Mouse (Mus musculus): ENCODE measurements around the gene B4galnt2.
"Not testable (repeated sequence)": the region's sequence is repeated elsewhere in the genome, so short reads cannot be mapped to it uniquely, and the experiment has no call there.

B4galnt2 gene

DNA sequence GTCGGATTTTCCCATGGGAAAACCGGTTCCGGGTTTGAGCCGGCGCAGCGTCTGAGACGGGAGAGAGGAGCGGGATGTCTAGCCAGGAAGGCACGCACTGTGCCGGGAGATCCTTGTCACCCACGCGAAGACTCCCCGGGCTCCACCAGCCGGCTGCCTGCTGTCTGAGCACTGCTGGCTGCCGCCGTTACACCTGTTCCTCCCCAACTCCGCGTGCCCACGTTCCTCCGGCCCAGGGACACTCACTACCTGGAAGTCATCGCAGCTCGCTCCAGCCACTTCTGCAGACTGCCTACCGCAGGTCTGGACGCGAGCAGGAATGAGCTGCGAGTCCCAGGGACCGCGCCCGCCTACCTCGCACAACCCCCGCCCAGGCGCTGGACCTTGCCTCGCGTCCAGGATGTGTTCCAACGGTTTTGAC lies at the start of gene B4galnt2:
Gene B4galnt2 (minus strand): TSS at position 321 of the 421 bp plus-strand sequence.
- no peak for DNase-seq (ENCODE audit: low spot score in 2 of 2)

DNA sequence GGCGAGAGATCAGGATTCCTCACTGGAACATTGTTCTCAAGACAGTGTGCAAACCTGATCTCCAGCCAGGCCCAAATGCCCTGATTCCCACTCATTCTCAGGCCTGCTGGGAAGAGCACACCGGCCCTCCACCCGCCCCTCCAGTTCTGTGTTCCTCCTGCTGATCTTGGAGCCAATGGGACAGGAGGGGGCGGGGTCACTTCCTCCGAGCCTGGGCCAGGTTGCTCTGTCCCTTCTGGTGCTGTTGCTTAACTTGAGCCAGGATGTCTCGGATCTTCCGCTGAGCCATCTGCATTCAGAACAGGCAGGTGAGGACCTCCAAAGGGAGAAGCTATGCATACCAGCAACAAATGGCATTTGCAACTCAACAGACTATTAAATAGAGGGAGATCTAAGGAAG lies 48.6 kb upstream of the B4galnt2 start:
- no peak for DNase-seq (ENCODE audit: low spot score in 2 of 2)

DNA sequence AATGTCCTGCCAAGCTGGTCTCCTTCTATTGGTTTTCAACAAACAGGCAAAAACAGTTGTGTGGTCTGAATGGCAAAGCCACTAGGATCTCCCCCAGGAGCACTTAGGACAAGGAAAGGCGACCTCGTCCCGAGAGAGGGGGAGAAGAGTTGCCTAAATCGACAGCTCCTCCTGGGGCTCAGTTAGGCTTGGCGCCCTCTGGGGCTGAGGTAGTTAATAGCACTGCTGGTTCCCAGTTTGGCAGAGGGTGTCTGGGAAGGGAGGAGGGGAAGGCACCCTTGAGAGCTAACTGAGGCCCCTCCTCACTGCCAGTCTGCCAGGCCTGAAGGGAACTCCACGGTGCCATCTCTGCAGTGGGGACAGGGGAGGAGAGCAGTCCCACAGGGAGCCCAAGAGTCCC lies 44.5 kb upstream of the B4galnt2 start:
- DNase-seq (ENCODE audit: low spot score in 2 of 2): no peak

DNA sequence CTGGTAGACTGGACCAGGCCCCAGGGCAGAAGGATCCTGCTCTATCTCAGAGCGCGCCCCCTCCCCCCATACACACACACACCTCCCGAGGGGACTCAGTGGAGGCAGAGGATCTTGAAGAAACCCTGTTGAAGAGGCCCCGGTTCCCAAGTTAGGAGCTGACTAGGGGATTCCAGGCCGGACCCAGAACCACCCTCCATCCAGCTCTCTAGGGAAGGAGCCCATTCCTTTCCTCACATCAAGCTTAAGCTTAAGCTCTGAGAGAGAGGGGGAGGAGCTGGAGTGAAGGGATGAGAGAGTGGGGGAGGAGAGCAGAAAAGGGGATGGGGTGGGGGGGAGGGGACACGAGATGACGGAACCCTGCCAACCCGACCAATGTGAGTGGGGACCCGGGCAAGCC lies 43.6 kb upstream of the B4galnt2 start:
- DNase-seq (ENCODE audit: low spot score in 2 of 2): no peak

DNA sequence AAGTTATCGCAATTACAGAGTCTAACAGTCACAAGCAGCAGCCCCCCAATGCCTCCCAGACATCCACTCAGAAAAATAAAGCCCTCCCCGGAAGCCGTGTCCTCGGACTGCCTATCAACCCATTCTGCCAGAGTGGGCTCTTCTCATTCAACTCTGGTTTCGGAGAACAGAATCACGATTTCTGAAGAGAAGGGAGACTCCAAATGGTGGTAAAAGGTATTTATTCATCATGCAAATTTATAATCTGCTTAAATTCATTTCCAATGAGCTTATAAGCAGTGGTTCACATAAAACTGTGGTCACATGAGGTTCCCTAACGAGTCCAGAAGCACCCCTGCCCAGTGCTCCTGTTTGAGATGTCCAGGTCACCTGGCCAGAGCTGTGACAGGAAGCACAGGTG lies 42.7 kb upstream of the B4galnt2 start:
- no peak for DNase-seq (ENCODE audit: low spot score in 2 of 2)

DNA sequence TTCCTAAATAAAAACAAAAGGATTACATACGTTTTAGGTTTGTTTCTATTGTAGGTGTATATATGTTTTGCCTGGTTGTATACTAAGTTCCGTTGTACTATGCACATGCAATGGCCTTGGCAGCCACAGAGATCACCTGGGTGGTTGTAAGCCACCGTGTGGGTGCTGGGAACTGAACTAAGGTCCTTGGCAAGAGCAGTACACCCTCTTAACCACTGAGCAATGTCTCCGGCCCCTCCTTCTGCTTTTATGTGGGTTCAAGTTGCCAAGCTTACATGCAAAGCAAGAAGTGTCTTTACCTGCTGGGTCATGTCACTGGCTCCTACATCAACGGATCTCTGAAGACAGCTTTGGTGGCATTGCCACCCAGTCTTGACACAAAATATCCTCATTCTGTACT lies 38.6 kb upstream of the B4galnt2 start:
- DNase-seq (ENCODE audit: low spot score in 2 of 2): no peak

DNA sequence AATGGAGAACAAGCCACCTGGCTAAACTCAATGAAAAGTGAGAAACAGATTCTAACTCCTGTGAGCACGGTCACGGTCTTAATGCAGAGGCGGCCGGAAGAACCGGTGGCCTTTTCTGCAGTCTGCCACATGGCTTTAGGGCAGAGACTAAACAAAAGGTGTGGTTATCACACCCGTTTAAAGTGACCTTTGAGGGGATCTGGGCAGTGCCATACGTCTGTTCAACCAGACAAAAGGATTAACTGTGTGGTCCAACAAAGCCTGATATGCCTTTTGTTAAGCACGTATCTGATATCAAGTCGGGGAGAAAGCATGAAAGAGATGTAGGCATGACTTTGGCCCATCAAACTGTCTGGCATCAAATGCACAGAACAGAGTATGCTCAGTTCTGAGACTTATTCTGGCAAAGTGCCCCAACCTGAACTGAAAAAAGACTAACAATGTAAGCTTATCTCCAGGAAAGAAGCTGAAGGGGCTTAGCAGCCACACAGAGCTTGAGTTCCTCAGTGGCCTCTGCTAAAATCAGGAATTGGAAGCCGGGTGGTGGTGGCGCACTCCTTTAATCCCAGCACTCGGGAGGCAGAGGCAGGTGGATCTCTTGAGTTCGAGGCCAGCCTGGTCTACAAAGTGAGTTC lies 31.3 kb upstream of the B4galnt2 start:
- no peak for DNase-seq (ENCODE audit: low spot score in 2 of 2)

DNA sequence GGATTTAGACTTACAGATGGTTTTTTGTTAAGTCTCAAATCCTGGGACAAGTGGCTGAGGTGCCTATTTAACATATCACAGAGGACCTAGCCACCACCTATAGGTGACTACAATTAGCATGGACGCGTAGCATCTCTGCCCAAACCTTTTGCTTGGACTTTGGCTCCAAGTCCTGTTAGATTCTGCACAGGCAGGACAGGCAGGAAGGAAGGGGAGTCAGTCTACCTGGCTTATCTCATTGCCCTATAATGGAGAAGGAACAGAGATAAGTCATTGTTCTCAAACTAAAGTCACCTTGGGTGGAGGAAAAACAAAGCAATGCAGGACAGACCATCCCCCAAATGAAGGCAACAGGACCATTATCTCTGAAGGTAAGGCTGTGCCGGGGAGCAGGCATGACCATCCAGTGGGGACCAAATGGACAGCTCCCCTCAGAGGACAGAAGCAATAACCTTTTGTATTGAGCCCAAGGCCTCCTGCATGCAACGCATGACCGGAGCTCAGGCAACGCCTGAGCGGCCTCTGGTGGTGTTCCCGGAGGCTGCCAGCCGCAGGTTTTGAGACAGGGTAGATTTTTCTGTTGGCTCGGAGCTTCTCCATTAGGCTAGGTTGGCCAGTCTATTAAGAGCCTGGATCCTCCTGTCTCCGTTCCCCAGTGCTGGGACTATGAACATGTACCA lies 25.3 kb upstream of the B4galnt2 start:
- no peak for DNase-seq (ENCODE audit: low spot score in 2 of 2)

DNA sequence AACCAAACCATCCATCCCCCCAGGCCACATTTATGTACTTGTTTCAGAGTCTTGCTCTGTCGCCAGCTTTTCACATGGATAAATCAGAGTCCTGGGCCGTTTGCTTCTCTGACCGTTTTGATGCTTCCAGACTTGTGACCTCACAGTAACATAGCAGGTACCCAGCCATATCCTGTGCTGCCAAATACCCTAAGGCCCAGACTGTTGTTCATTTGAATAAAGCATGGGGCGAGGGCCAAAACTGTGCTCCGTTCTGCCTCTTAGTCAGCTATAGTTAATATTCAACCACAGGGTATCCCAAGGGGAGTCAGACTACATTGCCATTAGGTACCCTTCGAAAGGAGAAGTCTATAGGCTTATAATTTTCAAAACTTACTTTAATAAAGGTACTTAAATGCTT lies 21.7 kb upstream of the B4galnt2 start:
- no peak for DNase-seq (ENCODE audit: low spot score in 2 of 2)

DNA sequence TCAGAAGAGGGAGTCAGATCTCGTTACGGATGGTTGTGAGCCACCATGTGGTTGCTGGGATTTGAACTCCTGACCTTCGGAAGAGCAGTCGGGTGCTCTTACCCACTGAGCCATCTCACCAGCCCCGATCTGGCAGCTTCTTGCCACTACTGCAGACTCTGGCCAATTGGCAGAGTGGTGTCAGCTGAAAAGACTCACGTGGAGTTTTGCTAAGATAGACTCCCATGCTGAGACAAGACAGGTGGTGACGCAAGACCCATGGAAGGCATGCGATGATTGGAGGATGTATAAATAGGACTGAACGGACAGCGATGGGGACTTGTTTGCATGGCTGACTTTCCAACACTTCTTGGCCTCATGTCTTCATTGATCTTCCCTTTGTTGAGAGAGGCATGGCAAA lies 17.5 kb upstream of the B4galnt2 start:
- DNase-seq (ENCODE audit: low spot score in 2 of 2): not testable (repeated sequence)

DNA sequence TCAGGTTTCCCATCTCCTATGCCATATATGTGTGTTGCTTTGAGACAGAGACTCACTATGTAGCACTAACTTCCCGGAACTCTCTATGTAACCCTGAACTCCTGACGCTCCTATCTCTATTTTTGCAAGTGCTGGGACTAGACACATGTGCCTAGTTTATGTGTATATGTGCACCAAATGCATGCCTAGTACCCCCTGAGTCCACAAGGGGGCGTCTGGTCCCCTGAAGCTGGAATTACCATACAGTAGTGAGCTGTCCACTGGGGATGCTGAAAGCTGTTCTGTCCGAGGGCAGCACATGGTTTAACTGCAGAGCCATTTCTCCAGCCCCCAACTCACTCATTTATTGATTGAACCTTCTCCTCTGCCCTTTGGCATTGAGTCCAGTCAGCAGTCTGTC lies 11.7 kb upstream of the B4galnt2 start:
- no peak for DNase-seq (ENCODE audit: low spot score in 2 of 2)

DNA sequence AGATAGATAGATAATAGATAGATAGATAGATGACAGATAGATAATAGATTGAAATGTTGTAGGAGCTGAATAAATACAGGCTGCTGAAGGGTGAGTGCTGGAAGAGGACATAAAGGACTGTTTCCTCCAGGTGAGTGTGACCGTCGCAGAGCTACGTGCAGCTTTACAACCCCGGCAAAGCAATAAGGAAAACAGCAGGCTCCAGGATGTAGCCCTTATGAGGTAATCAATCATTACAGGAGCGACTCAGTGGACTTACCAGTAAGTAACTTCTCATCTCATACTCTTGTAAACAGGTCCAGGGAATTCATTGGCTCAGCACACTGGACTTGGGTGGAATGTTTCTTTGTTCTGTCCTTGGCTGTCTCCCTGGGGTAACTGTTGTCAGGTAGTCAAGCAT lies 11.3 kb upstream of the B4galnt2 start:
- DNase-seq (ENCODE audit: low spot score in 2 of 2): no peak

DNA sequence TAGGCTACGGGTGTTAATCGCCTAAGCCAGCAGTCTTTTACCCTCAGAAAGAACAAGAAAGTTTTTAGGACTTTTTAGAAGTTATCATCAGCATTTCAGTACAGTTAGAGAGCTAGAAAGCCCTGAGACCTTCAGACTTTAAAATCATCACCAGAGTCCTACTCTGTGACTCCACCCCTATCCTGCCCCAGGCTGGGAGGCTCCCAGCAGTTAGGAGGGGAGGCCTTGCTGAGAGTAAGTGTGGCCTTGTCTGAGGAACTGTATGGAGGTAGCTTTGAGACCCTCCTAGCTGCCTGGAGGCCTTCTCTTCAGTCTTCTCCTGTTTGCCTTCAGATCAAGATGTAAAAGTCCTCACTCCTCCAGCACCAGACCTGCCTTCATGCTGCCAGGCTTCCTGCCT lies 9.5 kb upstream of the B4galnt2 start:
- no peak for DNase-seq (ENCODE audit: low spot score in 2 of 2)

DNA sequence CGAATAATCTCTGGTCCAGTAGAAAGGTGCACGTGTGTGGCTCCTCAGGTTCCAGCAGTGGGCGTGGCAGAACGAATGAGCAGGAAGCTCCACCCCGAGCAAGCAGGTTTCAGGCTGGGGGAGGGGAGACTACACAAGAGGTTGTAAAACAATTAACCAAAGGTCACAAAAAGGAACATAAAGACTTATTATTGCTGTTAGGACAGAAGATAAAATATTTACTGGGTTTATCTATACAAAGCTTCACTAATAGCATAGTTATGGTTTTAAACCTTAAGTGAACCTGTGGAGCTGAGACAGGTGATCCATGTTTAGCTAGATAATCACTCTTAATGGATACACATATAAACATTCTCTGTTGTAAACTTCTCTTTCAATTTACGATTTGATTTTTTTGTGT lies 8.8 kb upstream of the B4galnt2 start:
- DNase-seq (ENCODE audit: low spot score in 2 of 2): not testable (repeated sequence)

DNA sequence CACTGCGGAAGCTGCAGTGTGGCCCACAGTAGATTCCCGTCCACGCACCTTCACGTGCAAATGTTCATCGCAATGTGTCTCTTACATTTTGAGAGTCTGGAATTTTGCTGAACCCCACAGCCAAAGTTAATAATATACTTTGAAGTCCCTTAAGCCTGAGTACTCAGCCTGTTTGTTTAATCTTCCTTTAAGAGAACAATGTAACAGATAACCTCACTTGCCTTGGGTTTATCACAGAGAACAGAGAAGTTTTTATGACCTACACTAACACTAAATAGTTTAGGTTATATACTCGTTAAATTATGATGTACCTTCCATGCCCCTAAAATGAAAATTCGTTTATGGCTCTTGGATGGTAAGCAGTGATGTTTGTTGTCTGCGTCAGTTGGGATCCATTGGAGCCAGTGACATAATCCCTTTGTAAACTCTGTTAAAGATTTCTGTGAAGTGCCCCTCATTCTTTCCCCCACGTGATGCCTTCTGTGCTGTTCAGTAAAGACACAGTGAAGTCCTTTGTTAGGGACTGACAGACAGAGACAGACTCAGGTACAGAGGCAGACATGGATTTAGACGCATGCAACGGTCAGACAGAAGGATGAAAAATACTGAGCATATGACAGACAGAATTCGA lies 7.4 kb upstream of the B4galnt2 start:
- DNase-seq (ENCODE audit: low spot score in 2 of 2): no peak

DNA sequence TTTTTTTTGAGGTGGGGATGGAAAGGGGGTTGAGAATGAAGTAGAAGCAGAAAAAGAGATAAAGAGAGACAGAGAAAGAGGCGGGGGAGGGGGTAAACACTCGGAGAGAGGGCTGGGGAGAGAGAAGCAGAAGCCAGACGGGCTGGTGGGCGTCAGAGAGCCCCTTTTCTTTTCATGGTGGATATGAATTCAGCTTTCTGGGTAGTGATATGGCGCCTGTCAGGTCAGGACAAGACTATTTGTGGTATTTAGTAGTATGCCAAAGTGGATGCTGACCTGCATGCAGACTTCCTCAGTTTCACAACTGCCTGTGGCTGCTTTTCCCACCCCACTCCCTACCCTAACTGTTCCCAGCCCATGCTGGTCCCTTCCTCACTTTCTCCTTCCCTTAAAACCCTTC lies 1.7 kb upstream of the B4galnt2 start:
- no peak for DNase-seq (ENCODE audit: low spot score in 2 of 2)

DNA sequence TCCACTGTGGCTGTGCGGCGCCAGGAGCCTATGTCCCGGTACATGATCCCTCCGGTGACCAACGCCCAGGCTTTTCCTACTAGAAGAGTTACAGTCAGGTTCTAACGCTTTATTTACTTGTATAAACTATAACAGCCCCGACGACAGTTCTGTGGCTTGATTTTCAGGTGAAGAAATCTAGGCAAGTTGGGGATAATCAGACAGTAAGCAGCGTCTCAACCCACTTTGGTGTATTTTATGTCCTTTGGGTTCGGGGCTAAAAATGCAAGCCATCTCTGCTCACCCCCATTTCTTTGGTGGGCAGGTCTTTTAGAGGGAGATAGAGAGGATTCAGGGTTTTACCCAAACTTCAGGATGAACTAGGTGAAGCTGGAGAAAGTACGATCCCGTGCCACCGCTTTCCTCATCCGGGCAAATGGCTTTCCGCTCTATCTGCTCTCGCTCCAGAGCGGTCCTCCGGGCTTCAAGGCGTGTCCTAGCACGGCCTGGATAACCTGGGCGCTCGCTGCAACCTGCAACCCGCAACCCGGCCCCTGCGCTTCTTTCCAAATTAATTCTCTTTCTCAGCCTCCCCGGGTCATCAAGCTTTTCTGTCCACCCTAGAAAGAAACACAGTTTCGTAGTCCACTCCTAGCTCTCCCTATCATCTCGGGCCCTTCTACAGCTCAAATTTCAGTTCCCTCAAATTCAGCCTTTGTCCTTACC lies 467 bp upstream of the B4galnt2 start:
- DNase-seq (ENCODE audit: low spot score in 2 of 2): no peak

DNA sequence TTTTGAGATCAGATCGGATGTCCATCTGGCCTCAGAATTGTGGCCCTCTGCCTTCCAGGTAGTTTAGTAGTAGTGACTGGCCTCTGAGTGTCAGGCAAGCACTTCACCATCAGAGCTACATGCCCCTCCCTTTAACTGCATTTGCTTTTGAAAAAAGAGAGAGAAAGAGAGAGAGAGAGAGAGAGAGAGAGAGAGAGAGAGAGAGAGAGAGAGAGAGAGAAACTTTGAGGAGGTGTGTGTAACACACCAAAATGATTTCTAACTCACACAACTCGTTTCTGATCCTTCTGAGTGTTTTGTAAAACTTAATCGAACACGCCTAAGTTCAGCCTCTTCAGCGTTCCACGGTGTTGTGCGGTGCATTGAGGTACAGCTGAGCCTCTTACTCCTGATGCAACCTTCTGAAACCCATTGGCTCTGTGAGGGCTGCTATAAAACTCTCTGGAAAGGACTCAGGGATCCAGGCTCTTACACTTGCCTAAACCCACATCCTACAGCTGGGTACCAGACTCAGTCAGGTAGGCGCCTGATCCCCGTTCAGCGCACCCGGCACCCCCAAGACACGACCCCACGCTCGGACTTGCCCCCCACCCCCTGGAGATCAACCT lies 628 bp downstream of the B4galnt2 start:
- DNase-seq (ENCODE audit: low spot score in 2 of 2): no peak

DNA sequence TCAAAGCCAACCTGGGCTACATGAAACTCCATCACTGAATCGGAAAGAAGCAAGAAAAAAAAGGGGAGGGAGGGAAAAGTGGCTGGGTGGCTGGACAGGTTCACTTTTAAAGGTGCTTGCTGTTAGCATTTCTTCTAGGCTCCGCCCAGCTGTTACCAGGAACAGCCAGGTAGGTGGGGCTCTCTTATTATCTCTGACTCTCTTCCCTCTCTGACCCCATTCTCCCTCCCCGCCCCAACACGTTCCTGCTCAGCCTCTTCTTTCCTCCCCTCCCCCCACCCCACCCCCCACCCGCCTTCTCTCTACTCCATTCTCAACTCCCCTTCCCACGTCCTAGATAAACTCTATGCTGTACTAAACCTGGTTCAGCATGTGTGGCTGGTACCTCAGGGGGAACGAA lies 3.1 kb downstream of the B4galnt2 start:
- no peak for DNase-seq (ENCODE audit: low spot score in 2 of 2)

DNA sequence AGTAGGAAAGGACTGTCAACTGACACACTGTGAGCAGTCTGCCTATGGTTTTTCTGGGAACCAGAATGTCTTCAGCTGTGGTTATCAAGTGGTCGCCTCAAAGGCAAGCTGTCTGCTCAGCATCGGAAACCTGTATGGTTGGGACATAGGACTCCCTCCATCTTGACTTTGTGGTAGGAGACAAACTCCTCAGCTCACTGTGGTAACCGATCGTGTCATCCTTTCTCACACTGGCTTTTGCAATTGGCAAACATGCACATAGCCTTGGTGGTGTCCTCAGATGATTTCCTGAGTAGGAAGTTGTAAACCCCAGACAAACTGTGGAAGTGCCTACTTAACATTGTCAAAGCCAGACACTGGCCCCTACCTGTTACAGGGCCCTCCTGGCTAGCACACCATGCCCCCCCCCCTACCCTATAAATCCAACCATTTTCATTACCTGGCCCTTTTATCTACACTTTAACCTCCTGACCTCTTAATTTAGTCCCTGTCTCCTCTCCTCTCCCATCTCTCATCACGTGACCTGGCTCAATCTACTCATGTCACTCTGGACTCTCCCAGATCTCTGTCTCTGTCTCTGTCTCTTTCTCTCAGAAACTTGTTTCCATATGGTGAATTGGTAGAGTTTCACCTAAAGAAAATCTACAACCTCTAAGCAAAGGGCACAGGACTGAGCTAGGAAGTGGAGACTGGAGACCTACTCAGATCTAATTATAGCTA lies 6.7 kb downstream of the B4galnt2 start:
- no peak for DNase-seq (ENCODE audit: low spot score in 2 of 2)

DNA sequence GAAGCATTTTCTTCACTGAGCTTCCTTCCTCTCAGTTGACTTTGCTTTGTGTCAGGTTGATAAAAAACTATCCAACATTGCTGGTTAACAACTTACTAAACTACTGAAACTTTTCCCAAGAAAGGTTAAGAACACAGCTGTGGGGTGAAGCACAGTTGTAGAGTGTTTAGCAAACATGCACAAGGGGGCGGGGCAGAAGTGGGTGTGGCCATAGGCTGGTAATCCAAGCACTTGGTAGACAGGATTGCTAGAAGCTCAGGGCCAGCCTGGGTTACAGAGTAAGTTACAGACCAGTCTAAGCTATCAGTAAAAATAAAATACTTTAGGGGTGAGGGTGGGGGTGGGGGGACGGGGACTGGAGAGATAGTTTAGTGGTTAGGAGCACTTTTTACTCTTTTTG lies 10.4 kb downstream of the B4galnt2 start:
- DNase-seq (ENCODE audit: low spot score in 2 of 2): no peak

Measured in urinary bladder, postnatal 36 days (tissue).